Mouse (Mus musculus) heart, adult 2 months (tissue): ENCODE measurements around the gene C2cd5. TPM values are rescaled to one million over a fixed set of nuclear protein-coding genes. Genes with fewer than 3 reads are reported as not detected.
A peak's percentile ranks its signal among the peaks of the same experiment; 100 is the strongest.

Source experiments
- DNase-seq, 2 experiments: peaks; one replicate each; pipeline ENCODE4 v3.0.0; 2021
- H3K27ac ChIP-seq: fragments of 200-600 bp; 2 replicates; pipeline ENCODE4 v1.8.1; 2022
- H3K27me3 ChIP-seq: fragments of 200-500 bp; 2 replicates; pipeline ENCODE4 v1.6.1; 2012; ENCODE audit warnings: mild to moderate bottlenecking, low read length, inconsistent platforms, mixed read lengths; ENCODE audit not compliant: control insufficient read depth, insufficient read depth
- H3K36me3 ChIP-seq: fragments of 200-500 bp; 2 replicates; pipeline ENCODE4 v1.6.1; 2012; ENCODE audit warnings: low read length, inconsistent platforms; ENCODE audit not compliant: control insufficient read depth, insufficient read depth
- H3K4me1 ChIP-seq: fragments of 200-500 bp; 2 replicates; pipeline ENCODE4 v1.6.1; 2011; ENCODE audit warnings: low read length; ENCODE audit not compliant: control insufficient read depth, insufficient read depth
- H3K4me3 ChIP-seq: fragments of 200-600 bp; 2 replicates; pipeline ENCODE4 v1.8.1; 2022
- H3K79me2 ChIP-seq: fragments of 200-500 bp; replicated peaks from 2 replicates; pipeline ENCODE4 v1.6.1; 2012; ENCODE audit warnings: mild to moderate bottlenecking, inconsistent platforms, low read length, moderate library complexity, mixed read lengths; ENCODE audit not compliant: control insufficient read depth, insufficient read depth
- H3K9ac ChIP-seq: fragments of 200-500 bp; 2 replicates; pipeline ENCODE4 v1.6.1; 2012; ENCODE audit warnings: low read depth, mild to moderate bottlenecking, control low read depth, inconsistent platforms, low read length, mixed read lengths
- CTCF ChIP-seq: fragments of 200-600 bp; IDR thresholded peaks from 2 replicates; pipeline ENCODE4 v1.8.1; 2022; ENCODE audit warnings: antibody characterized with exemption, mild to moderate bottlenecking, moderate library complexity
- EP300 ChIP-seq: fragments of 200-500 bp; IDR thresholded peaks from 2 replicates; pipeline ENCODE4 v1.6.1; 2011; ENCODE audit warnings: low read depth, low read length, control low read depth; ENCODE audit not compliant: insufficient read depth
- POLR2A ChIP-seq: fragments of 200-500 bp; IDR thresholded peaks from 2 replicates; pipeline ENCODE4 v1.6.1; 2011; ENCODE audit warnings: mild to moderate bottlenecking, low read depth, low read length, control low read depth; ENCODE audit not compliant: insufficient read depth
- WGBS: fragments of 180-500 bp; shearing (Covaris S2); methylation state at CpG from one replicate; pipeline ENCODE4 v1.1.7; 2018; 5-methylcytosine and 5-hydroxymethylcytosine counted together
- intact Hi-C: fragments of 180-260 bp; cut with DNase I; formaldehyde crosslinking; loops from one replicate; pipeline ENCODE4 v1.15.1; 2025
- polyA plus RNA-seq: library from polyadenylated mRNA; depleted of rRNA; stranded (reverse); fragments of >200 nt; gene quantifications from 2 replicates; pipeline ENCODE4 v1.2.3, GENCODE M21; 2012
- total RNA-seq, 2 experiments: library from RNA; stranded (reverse); gene quantifications; 2 replicates each; pipeline ENCODE4 v1.2.3; 2021

The C2cd5 gene
- total and polyA plus RNA-seq, 3 experiments = 8.6 to 10.7 (median 9.9) TPM

GRCm38 (mm10) chr6:142964531-142965385 is 135.2 kb downstream of the C2cd5 start:
- Histone ChIP-seq H3K27ac (no peak overlapping the region), H3K36me3 (no peaks in the 10 kb centered on the region), H3K79me2 (no peaks in the 10 kb centered on the region), H3K27me3 (peaks cover 6% of the 10 kb centered on the region), H3K4me3 (peak overlapping the region; percentile 27; the same call in 1 of the 2 replicates), H3K4me1 (no peaks in the 10 kb centered on the region), H3K9ac (no peak overlapping the region; the same call in 1 of the 2 replicates)
- WGBS = under 1% methylated on average over 39 of the region's 39 CpGs
- DNase-seq = peak in 1 of 2 experiments; percentile 47
- intact Hi-C loops = loop anchor here (1.0 to 10.0 kb wide), 3 partner anchors 90 to 185 kb away; no protein-coding TSS in a partner anchor
- TF ChIP-seq EP300 (no peak), POLR2A (no peak), CTCF (peak; percentile 69)

- under 1% methylated on average over 45 of the region's 45 CpGs for WGBS
- no peak for DNase-seq
- no peaks in the 10 kb centered on the region for H3K36me3 ChIP-seq
- H3K27ac ChIP-seq = no peak within 1 kb of the TSS
- peaks cover 6% of the 10 kb centered on the region for H3K27me3 ChIP-seq
- TF ChIP-seq POLR2A (no peak), CTCF (no peak), EP300 (no peak)
- intact Hi-C loops = loop anchor here (10.0 kb wide), 2 partner anchors 89 to 149 kb away; no protein-coding TSS in a partner anchor
- no peaks in the 10 kb centered on the region for H3K4me1 ChIP-seq
- H3K9ac ChIP-seq = no peak within 1 kb of the TSS; the same call in 1 of the 2 replicates
- H3K4me3 ChIP-seq = peak within 1 kb of the TSS; percentile 27; the same call in 1 of the 2 replicates
- H3K79me2 ChIP-seq = no peaks in the 10 kb centered on the region
Observed at GRCm38 (mm10) chr6:142964076-142964530, 135.8 kb downstream of the C2cd5 start, which contains the start of gene St8sia1. St8sia1 (minus strand) TSS chr6:142964452.

DNA sequence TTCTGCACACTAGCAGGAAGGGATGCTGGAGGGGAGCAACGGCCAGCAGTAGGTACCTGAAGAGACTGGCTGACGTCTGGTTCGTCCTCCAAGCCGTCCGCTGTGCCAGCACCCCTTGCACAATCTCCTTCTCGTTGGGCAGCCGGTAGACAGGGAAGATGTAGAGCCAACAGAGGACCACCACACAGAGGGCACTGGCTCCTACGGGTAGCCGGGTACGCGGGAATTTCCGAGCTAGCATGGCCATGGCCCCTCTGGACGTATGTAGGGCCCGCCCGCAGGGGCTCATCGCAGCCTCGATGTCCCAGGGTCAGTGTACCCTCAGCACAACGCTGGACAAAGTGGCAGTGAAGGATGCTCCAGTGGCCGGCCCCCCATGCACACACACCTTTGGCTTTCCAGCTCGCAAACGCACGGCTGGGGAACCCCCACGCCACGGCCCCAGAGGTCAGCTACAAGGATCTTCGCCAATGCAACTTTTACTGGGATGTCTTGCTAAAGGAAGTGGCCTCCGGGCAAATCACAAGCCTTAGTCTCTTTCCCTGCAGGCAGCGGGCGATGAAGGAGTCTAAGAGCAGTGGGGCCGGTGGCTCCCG is 136.4 kb downstream of the C2cd5 start:
- Histone ChIP-seq H3K79me2 (no peaks in the 10 kb centered on the region), H3K27me3 (peaks cover 6% of the 10 kb centered on the region), H3K4me1 (no peaks in the 10 kb centered on the region), H3K36me3 (no peaks in the 10 kb centered on the region), H3K4me3 (no peak overlapping the region), H3K9ac (no peak overlapping the region), H3K27ac (no peak overlapping the region)
- DNase-seq = no peak
- 21% methylated on average over 30 of the region's 30 CpGs for WGBS
- TF ChIP-seq CTCF = no peak
- no peak for TF ChIP-seq POLR2A
- TF ChIP-seq EP300 = no peak
- intact Hi-C loops = loop anchor here (10.0 kb wide), 2 partner anchors 89 to 149 kb away; no protein-coding TSS in a partner anchor

- 90% methylated on average over 14 of the region's 14 CpGs for WGBS
- H3K9ac ChIP-seq = no peak overlapping the region
- no peak overlapping the region for H3K4me3 ChIP-seq
- no peak overlapping the region for H3K27ac ChIP-seq
- H3K79me2 ChIP-seq = no peaks in the 10 kb centered on the region
- no peaks in the 10 kb centered on the region for H3K4me1 ChIP-seq
- H3K27me3 ChIP-seq = peaks cover 6% of the 10 kb centered on the region
- TF ChIP-seq CTCF = no peak
- no peak for TF ChIP-seq EP300
- no peak for TF ChIP-seq POLR2A
- intact Hi-C loops = loop anchor here (10.0 kb wide), 2 partner anchors 88 to 148 kb away; no protein-coding TSS in a partner anchor
- no peaks in the 10 kb centered on the region for H3K36me3 ChIP-seq
- no peak for DNase-seq
Observed at GRCm38 (mm10) chr6:142962881-142963280, 137.1 kb downstream of the C2cd5 start.

DNA sequence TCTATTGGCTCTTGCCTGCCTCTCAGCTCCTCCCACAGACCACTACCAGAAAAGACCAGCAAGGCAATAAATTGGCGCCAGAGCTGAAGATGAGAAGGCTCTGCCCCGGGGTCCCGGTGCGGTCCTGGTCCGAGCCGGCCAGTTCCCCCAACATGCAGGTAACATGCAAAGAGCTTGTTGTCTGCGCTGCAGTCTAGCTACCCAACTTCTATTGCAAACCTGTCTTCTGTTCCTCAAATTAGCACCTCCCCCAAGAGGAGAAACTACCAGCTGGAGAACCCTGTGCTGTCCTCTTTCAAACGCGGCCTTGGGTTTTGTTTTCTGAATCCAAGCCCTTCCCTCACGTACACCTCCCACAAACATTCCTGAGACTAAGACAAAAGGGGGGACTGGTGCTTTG is 137.5 kb downstream of the C2cd5 start:
- Histone ChIP-seq H3K4me1 (no peaks in the 10 kb centered on the region), H3K4me3 (no peak overlapping the region), H3K36me3 (no peaks in the 10 kb centered on the region), H3K9ac (no peak overlapping the region), H3K27me3 (peaks cover 6% of the 10 kb centered on the region), H3K79me2 (no peaks in the 10 kb centered on the region), H3K27ac (no peak overlapping the region)
- TF ChIP-seq CTCF (no peak), EP300 (no peak), POLR2A (no peak)
- DNase-seq = no peak
- intact Hi-C loops = loop anchor here (10.0 kb wide), 2 partner anchors 88 to 148 kb away; no protein-coding TSS in a partner anchor
- 70% methylated on average over 10 of the region's 10 CpGs for WGBS
